Mouse (Mus musculus) lung, adult 2 months (tissue): ENCODE data around the gene Ttyh3.

Experiments used
- CTCF ChIP-seq: fragments of 200-500 bp; IDR thresholded peaks from 2 replicates; pipeline ENCODE4 v1.5.1; 2011; ENCODE audit warnings: mild to moderate bottlenecking, low read length, control low read depth; ENCODE audit not compliant: insufficient read depth
- POLR2A ChIP-seq: fragments of 200-500 bp; IDR thresholded peaks from 2 replicates; pipeline ENCODE4 v1.6.1; 2011; ENCODE audit warnings: low read depth, mild to moderate bottlenecking, control low read depth, low read length, borderline replicate concordance; ENCODE audit errors: extremely low read depth

- TF ChIP-seq CTCF (no peak), POLR2A (no peak)
These were observed 9.0 kb downstream of the Ttyh3 start for GRCm38 (mm10) chr5:140639871-140640270.
